Mouse (Mus musculus): Measurements from ENCODE around the gene Pmepa1. TPM values are rescaled to one million over a fixed set of nuclear protein-coding genes. Genes with fewer than 3 reads are reported as not detected.

The Pmepa1 gene
- polyA plus RNA-seq, 1 experiment from 2014 or later = 1.2 TPM

GRCm38 (mm10) chr2:173263636-173264330 is 12.6 kb downstream of the Pmepa1 start:
- H3K9me3 ChIP-seq (ENCODE audit: control insufficient read depth, low read length) = no peaks in the 10 kb centered on the region
- H3K4me1 ChIP-seq (replicated peaks; ENCODE audit: control insufficient read depth, insufficient read depth, low read length) = no peaks in the 10 kb centered on the region
- 55% methylated on average over 11 of the region's 11 CpGs for WGBS
- no peak overlapping the region for H3K9ac ChIP-seq (ENCODE audit: low read depth, low read length)
- ATAC-seq (replicated peaks; ENCODE audit: low FRiP score) (0 out of 2 replicates have a peak, but pooled peaks have one; percentile 11), DNase-seq (ENCODE audit: low spot score) (no peak)
- H3K4me2 ChIP-seq = no peak overlapping the region
- H3K27ac ChIP-seq (ENCODE audit: low read depth, low read length) = no peak overlapping the region
- H3K36me3 ChIP-seq (ENCODE audit: control insufficient read depth, insufficient read depth, low read length) = no peaks in the 10 kb centered on the region
- H3K4me3 ChIP-seq (ENCODE audit: low read depth, low read length) = no peak overlapping the region
- peaks cover 4% of the 10 kb centered on the region; the same call in 1 of the 2 replicates for H3K27me3 ChIP-seq (replicated peaks; ENCODE audit: control insufficient read depth, insufficient read depth, low read length)

- Histone ChIP-seq H3K4me2 (no peak overlapping the region), H3K9ac (ENCODE audit: low read depth, low read length) (no peak overlapping the region), H3K27ac (ENCODE audit: low read depth, low read length) (no peak overlapping the region), H3K9me3 (ENCODE audit: control insufficient read depth, low read length) (no peaks in the 10 kb centered on the region), H3K27me3 (replicated peaks; ENCODE audit: control insufficient read depth, insufficient read depth, low read length) (peaks cover 4% of the 10 kb centered on the region), H3K4me3 (ENCODE audit: low read depth, low read length) (no peak overlapping the region), H3K4me1 (replicated peaks; ENCODE audit: control insufficient read depth, insufficient read depth, low read length) (no peaks in the 10 kb centered on the region), H3K36me3 (ENCODE audit: control insufficient read depth, insufficient read depth, low read length) (no peaks in the 10 kb centered on the region)
- ATAC-seq (replicated peaks; ENCODE audit: low FRiP score) (no peak), DNase-seq (ENCODE audit: low spot score) (no peak)
- 72% methylated on average over 10 of the region's 10 CpGs for WGBS
Measured at GRCm38 (mm10) chr2:173261497-173261896, 14.8 kb downstream of the Pmepa1 start.

- DNase-seq (ENCODE audit: low spot score) (no peak), ATAC-seq (replicated peaks; ENCODE audit: low FRiP score) (no peak)
- Histone ChIP-seq H3K4me3 (ENCODE audit: low read depth, low read length) (no peak overlapping the region), H3K27me3 (replicated peaks; ENCODE audit: control insufficient read depth, insufficient read depth, low read length) (no peaks in the 10 kb centered on the region; the same call in 1 of the 2 replicates), H3K9me3 (ENCODE audit: control insufficient read depth, low read length) (no peaks in the 10 kb centered on the region), H3K27ac (ENCODE audit: low read depth, low read length) (no peak overlapping the region), H3K4me2 (no peak overlapping the region), H3K36me3 (ENCODE audit: control insufficient read depth, insufficient read depth, low read length) (no peaks in the 10 kb centered on the region), H3K9ac (ENCODE audit: low read depth, low read length) (no peak overlapping the region), H3K4me1 (replicated peaks; ENCODE audit: control insufficient read depth, insufficient read depth, low read length) (peaks cover 6% of the 10 kb centered on the region; the same call in 1 of the 2 replicates)
- WGBS = 43% methylated on average over 9 of the region's 9 CpGs
Measured at GRCm38 (mm10) chr2:173258459-173259091, 17.8 kb downstream of the Pmepa1 start.

- 54% methylated on average over 7 of the region's 7 CpGs for WGBS
- no peak overlapping the region for H3K9ac ChIP-seq (ENCODE audit: low read depth, low read length)
- H3K27ac ChIP-seq (ENCODE audit: low read depth, low read length) = no peak overlapping the region
- H3K4me2 ChIP-seq = no peak overlapping the region
- H3K27me3 ChIP-seq (replicated peaks; ENCODE audit: control insufficient read depth, insufficient read depth, low read length) = no peaks in the 10 kb centered on the region; the same call in 1 of the 2 replicates
- peaks cover 8% of the 10 kb centered on the region; the same call in 1 of the 2 replicates for H3K4me1 ChIP-seq (replicated peaks; ENCODE audit: control insufficient read depth, insufficient read depth, low read length)
- no peak overlapping the region for H3K4me3 ChIP-seq (ENCODE audit: low read depth, low read length)
- no peak for DNase-seq (ENCODE audit: low spot score)
- no peaks in the 10 kb centered on the region for H3K9me3 ChIP-seq (ENCODE audit: control insufficient read depth, low read length)
- H3K36me3 ChIP-seq (ENCODE audit: control insufficient read depth, insufficient read depth, low read length) = no peaks in the 10 kb centered on the region
- no peak for ATAC-seq (replicated peaks; ENCODE audit: low FRiP score)
Measured at GRCm38 (mm10) chr2:173257610-173258009, 18.7 kb downstream of the Pmepa1 start.

DNA sequence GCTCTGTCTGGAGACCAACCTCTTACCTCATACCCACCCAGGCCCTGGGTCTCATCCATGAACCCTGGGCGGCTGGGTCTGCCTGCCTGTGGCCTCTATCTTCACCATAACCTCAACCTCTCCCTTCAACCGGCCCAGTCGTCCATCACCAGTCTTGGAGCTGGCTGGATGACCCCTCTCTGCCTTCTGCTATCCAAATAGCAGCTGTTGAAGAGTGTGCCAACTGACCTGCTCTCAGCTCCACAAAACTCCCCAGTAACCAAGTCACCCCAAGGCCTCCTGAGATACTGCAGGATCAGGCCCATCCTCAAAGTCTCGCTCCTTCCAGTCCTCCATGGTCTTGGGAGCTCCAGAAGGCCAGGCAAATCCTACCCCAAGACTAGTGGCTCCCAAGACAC is 19.8 kb downstream of the Pmepa1 start:
- 61% methylated on average over 4 of the region's 4 CpGs for WGBS
- Histone ChIP-seq H3K4me2 (no peak overlapping the region), H3K4me1 (replicated peaks; ENCODE audit: control insufficient read depth, insufficient read depth, low read length) (peaks cover 8% of the 10 kb centered on the region; the same call in 1 of the 2 replicates), H3K27ac (ENCODE audit: low read depth, low read length) (no peak overlapping the region), H3K27me3 (replicated peaks; ENCODE audit: control insufficient read depth, insufficient read depth, low read length) (no peaks in the 10 kb centered on the region; the same call in 1 of the 2 replicates), H3K4me3 (ENCODE audit: low read depth, low read length) (no peak overlapping the region), H3K9me3 (ENCODE audit: control insufficient read depth, low read length) (no peaks in the 10 kb centered on the region), H3K36me3 (ENCODE audit: control insufficient read depth, insufficient read depth, low read length) (no peaks in the 10 kb centered on the region), H3K9ac (ENCODE audit: low read depth, low read length) (no peak overlapping the region)
- ATAC-seq (replicated peaks; ENCODE audit: low FRiP score) (no peak), DNase-seq (ENCODE audit: low spot score) (no peak)

GRCm38 (mm10) chr2:173255810-173256551 is 20.4 kb downstream of the Pmepa1 start:
- no peak overlapping the region for H3K9ac ChIP-seq (ENCODE audit: low read depth, low read length)
- H3K36me3 ChIP-seq (ENCODE audit: control insufficient read depth, insufficient read depth, low read length) = no peaks in the 10 kb centered on the region
- WGBS = 64% methylated on average over 7 of the region's 7 CpGs
- no peak for ATAC-seq (replicated peaks; ENCODE audit: low FRiP score)
- H3K4me1 ChIP-seq (replicated peaks; ENCODE audit: control insufficient read depth, insufficient read depth, low read length) = peaks cover 8% of the 10 kb centered on the region; the same call in 1 of the 2 replicates
- no peak for DNase-seq (ENCODE audit: low spot score)
- H3K27me3 ChIP-seq (replicated peaks; ENCODE audit: control insufficient read depth, insufficient read depth, low read length) = no peaks in the 10 kb centered on the region; the same call in 1 of the 2 replicates
- no peak overlapping the region for H3K4me3 ChIP-seq (ENCODE audit: low read depth, low read length)
- H3K27ac ChIP-seq (ENCODE audit: low read depth, low read length) = no peak overlapping the region
- no peak overlapping the region for H3K4me2 ChIP-seq
- H3K9me3 ChIP-seq (ENCODE audit: control insufficient read depth, low read length) = no peaks in the 10 kb centered on the region

GRCm38 (mm10) chr2:173253761-173254662 is 22.3 kb downstream of the Pmepa1 start:
- ATAC-seq (replicated peaks; ENCODE audit: low FRiP score) = no peak; the same call in 1 of the 2 replicates
- peaks cover 8% of the 10 kb centered on the region; the same call in 1 of the 2 replicates for H3K4me1 ChIP-seq (replicated peaks; ENCODE audit: control insufficient read depth, insufficient read depth, low read length)

DNA sequence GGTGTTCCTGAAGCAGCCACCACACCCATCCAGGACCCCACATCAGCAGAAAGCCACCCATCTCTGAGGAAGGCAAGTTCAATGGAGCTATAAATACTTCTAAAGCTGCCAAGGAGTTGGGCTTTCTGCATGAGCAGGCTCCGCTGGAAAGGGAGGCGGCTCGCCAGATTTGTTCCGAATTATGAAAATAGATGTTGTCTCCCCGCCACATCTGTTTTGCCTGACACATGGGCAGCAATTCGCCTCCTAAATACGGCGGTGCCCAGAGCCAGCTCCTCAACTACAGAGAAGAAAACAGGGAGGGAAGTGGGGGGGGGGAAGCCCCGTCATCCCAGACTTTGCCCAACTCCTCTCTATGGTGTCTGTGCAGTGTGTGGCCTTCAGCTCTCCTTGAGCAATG is 24.7 kb downstream of the Pmepa1 start:
- ATAC-seq (replicated peaks; ENCODE audit: low FRiP score) (no peak), DNase-seq (ENCODE audit: low spot score) (no peak)
- Histone ChIP-seq H3K27me3 (replicated peaks; ENCODE audit: control insufficient read depth, insufficient read depth, low read length) (peaks cover 6% of the 10 kb centered on the region; the same call in 1 of the 2 replicates), H3K27ac (ENCODE audit: low read depth, low read length) (no peak overlapping the region), H3K4me2 (no peak overlapping the region), H3K4me1 (replicated peaks; ENCODE audit: control insufficient read depth, insufficient read depth, low read length) (peaks cover 8% of the 10 kb centered on the region; the same call in 1 of the 2 replicates), H3K9me3 (ENCODE audit: control insufficient read depth, low read length) (no peaks in the 10 kb centered on the region), H3K36me3 (ENCODE audit: control insufficient read depth, insufficient read depth, low read length) (no peaks in the 10 kb centered on the region), H3K4me3 (ENCODE audit: low read depth, low read length) (no peak overlapping the region), H3K9ac (ENCODE audit: low read depth, low read length) (no peak overlapping the region)
- WGBS = 72% methylated on average over 9 of the region's 9 CpGs

More at GRCm38 (mm10) chr2:173253761-173254662, 22.3 kb downstream of the Pmepa1 start:
- H3K27ac ChIP-seq (ENCODE audit: low read depth, low read length) = no peak overlapping the region; the same call in 1 of the 2 replicates
- H3K4me2 ChIP-seq = no peak overlapping the region
- H3K9ac ChIP-seq (ENCODE audit: low read depth, low read length) = no peak overlapping the region
- H3K36me3 ChIP-seq (ENCODE audit: control insufficient read depth, insufficient read depth, low read length) = no peaks in the 10 kb centered on the region
- DNase-seq (ENCODE audit: low spot score) = no peak
- H3K27me3 ChIP-seq (replicated peaks; ENCODE audit: control insufficient read depth, insufficient read depth, low read length) = no peaks in the 10 kb centered on the region; the same call in 1 of the 2 replicates
- 50% methylated on average over 26 of the region's 26 CpGs for WGBS
- no peak overlapping the region for H3K4me3 ChIP-seq (ENCODE audit: low read depth, low read length)
- H3K9me3 ChIP-seq (ENCODE audit: control insufficient read depth, low read length) = no peaks in the 10 kb centered on the region
